Mouse (Mus musculus) kidney, embryonic 16.5 days (tissue): Measurements from ENCODE around the gene Gm884. TPM values are rescaled to one million over a fixed set of nuclear protein-coding genes. Genes with fewer than 3 reads are reported as not detected.
"Not testable (repeated sequence)": the region's sequence is repeated elsewhere in the genome, so short reads cannot be mapped to it uniquely, and the experiment has no call there.

Experiments
- ATAC-seq: fragments of 200-750 bp; cut with Nextera tagmentation; 2 replicates; pipeline ENCODE4 v1.8.0; 2017; ENCODE audit warnings: moderate TSS enrichment; ENCODE audit not compliant: low FRiP score, low TSS enrichment
- H3K27ac ChIP-seq: fragments of 300-500 bp; sonication (generic); 2 replicates; pipeline ENCODE4 v1.5.1; 2014; ENCODE audit warnings: low read length
- H3K27me3 ChIP-seq: fragments of 300-500 bp; sonication (generic); 2 replicates; pipeline ENCODE4 v1.6.1; 2014; ENCODE audit warnings: low read length, control low read depth, mixed read lengths; ENCODE audit not compliant: insufficient read depth
- H3K36me3 ChIP-seq: fragments of 300-500 bp; sonication (generic); 2 replicates; pipeline ENCODE4 v1.6.1; 2014; ENCODE audit warnings: low read length, control low read depth, mixed read lengths; ENCODE audit not compliant: insufficient read depth
- H3K4me1 ChIP-seq: fragments of 300-500 bp; sonication (generic); 2 replicates; pipeline ENCODE4 v1.6.1; 2014; ENCODE audit warnings: low read length, control low read depth, mixed read lengths; ENCODE audit not compliant: insufficient read depth
- H3K4me2 ChIP-seq: fragments of 300-500 bp; sonication (generic); replicated peaks from 2 replicates; pipeline ENCODE4 v1.6.1; 2014; ENCODE audit warnings: low read depth, low read length
- H3K4me3 ChIP-seq: fragments of 300-500 bp; sonication (generic); 2 replicates; pipeline ENCODE4 v1.5.1; 2014; ENCODE audit warnings: mild to moderate bottlenecking, low read length
- H3K9ac ChIP-seq: fragments of 300-500 bp; sonication (generic); replicated peaks from 2 replicates; pipeline ENCODE4 v1.6.1; 2014; ENCODE audit warnings: low read length
- H3K9me3 ChIP-seq: fragments of 300-500 bp; sonication (generic); 2 replicates; pipeline ENCODE4 v1.6.1; 2016; ENCODE audit warnings: low read length, control low read depth
- WGBS: fragments of 180-500 bp; shearing (Covaris S2); extraction: QIAGEN DNeasy Blood & Tissue Kit; methylation state at CpG from one replicate; pipeline ENCODE4 v1.1.7; 2014; 5-methylcytosine and 5-hydroxymethylcytosine counted together
- polyA plus RNA-seq: library from polyadenylated mRNA; unstranded; fragments of >200 nt; fragmentation: Nextera tagmentation; extraction: Ambion mirVana; gene quantifications from 2 replicates; pipeline ENCODE4 v1.2.1, GENCODE M21; 2015

Gm884 gene
- polyA plus RNA-seq, 1 experiment from 2014 or later, result not detected

DNA sequence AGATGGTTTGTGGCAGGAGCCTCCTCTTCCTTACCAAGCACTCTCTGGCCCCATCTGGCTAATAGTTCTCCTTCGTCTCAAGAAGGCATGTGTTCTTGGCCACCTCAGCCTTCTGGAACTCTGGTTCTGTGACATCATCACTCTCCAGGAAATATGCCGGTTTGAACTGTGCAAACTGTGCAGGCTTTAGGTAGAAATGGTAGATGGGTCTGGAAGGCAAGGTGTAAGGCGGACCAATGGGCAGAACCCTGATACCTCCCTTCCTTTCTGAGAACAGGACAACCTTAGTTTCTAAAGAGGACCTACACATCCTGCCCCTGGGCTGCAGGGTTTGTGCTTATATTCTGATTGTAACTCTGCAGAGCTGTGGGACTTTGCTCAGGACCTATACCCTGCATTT lies 17.9 kb upstream of the Gm884 start, which contains the start of gene Lyzl6:
Lyzl6 (minus strand) TSS at position 101 of the 400 bp plus-strand sequence.
- no peak within 1 kb of the TSS for H3K4me2 ChIP-seq
- no peak within 1 kb of the TSS for H3K27ac ChIP-seq
- no peak for ATAC-seq
- no peaks in the 10 kb centered on the region for H3K36me3 ChIP-seq
- 76% methylated on average over 3 of the region's 3 CpGs for WGBS
- H3K27me3 ChIP-seq, result peaks cover 25% of the 10 kb centered on the region
- H3K9ac ChIP-seq, result no peak within 1 kb of the TSS
- no peaks in the 10 kb centered on the region for H3K9me3 ChIP-seq
- H3K4me1 ChIP-seq, result no peaks in the 10 kb centered on the region
- H3K4me3 ChIP-seq, result no peak within 1 kb of the TSS

DNA sequence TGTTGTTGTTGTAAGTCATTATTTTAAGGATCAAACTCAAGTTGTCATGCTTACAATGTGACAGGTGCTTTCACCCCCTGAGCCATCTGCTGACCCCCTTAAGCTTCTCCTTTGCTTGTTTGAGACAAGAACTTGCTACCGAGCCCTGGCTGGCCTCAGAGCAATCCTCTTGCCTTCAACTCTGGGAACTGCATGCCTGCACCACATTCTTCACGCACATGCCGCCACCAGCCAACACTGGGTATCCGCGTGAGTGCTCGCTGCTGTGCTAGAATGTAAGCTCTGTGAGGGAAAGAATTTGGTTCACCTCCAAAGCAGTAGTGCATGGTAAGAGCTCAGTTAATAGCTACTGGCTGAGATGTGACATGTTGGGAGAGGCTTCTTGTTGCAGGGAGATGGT lies 15.3 kb upstream of the Gm884 start:
- Histone ChIP-seq H3K27me3 (peaks cover 24% of the 10 kb centered on the region), H3K9ac (no peak overlapping the region), H3K4me2 (no peak overlapping the region), H3K4me3 (no peak overlapping the region), H3K27ac (no peak overlapping the region), H3K36me3 (no peaks in the 10 kb centered on the region), H3K9me3 (no peaks in the 10 kb centered on the region), H3K4me1 (no peaks in the 10 kb centered on the region)
- no peak for ATAC-seq
- 79% methylated on average over 6 of the region's 6 CpGs for WGBS

DNA sequence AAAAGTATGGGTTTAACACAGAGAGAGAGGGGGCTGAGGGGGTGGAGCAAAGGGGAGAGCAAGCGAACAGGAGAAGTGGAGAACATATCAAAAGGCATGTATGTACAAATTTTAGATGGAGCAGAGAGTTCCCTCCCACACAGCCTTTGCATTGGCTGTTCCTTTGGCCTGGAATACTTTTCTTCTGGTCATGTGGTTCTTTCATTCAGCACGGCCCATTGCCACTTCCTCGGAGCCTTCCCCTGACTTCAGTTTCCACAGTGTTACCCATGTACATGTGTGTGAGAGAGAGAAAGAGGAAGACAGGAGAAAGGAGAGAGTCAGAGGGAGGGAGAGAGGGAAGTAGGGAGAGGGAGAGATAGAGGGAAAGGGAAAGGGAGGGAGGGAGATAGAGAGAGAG lies 14.5 kb upstream of the Gm884 start:
- Histone ChIP-seq H3K4me1 (no peaks in the 10 kb centered on the region), H3K4me3 (no peak overlapping the region), H3K36me3 (no peaks in the 10 kb centered on the region), H3K27ac (no peak overlapping the region), H3K27me3 (peaks cover 18% of the 10 kb centered on the region), H3K9me3 (no peaks in the 10 kb centered on the region), H3K4me2 (no peak overlapping the region), H3K9ac (no peak overlapping the region)
- ATAC-seq, result no peak
- WGBS, result 83% methylated on average over 3 of the region's 3 CpGs

- H3K4me3 ChIP-seq, result no peak overlapping the region
- no peak overlapping the region for H3K27ac ChIP-seq
- no peak for ATAC-seq
- no peak overlapping the region for H3K4me2 ChIP-seq
- H3K27me3 ChIP-seq, result peaks cover 13% of the 10 kb centered on the region
- 85% methylated on average over 7 of the region's 7 CpGs for WGBS
- H3K9ac ChIP-seq, result no peak overlapping the region
- H3K9me3 ChIP-seq, result no peaks in the 10 kb centered on the region
- no peaks in the 10 kb centered on the region for H3K36me3 ChIP-seq
- no peaks in the 10 kb centered on the region for H3K4me1 ChIP-seq
These were observed 13.9 kb upstream of the Gm884 start for GRCm38 (mm10) chr11:103634806-103635205.

- Histone ChIP-seq H3K36me3 (no peaks in the 10 kb centered on the region), H3K9me3 (no peaks in the 10 kb centered on the region), H3K4me3 (no peak overlapping the region), H3K4me2 (no peak overlapping the region), H3K27me3 (no peaks in the 10 kb centered on the region), H3K27ac (no peak overlapping the region), H3K4me1 (no peaks in the 10 kb centered on the region), H3K9ac (no peak overlapping the region)
- WGBS, result 83% methylated on average over 23 of the region's 23 CpGs
- ATAC-seq, result no peak
These were observed 6.5 kb upstream of the Gm884 start for GRCm38 (mm10) chr11:103627453-103627852.

DNA sequence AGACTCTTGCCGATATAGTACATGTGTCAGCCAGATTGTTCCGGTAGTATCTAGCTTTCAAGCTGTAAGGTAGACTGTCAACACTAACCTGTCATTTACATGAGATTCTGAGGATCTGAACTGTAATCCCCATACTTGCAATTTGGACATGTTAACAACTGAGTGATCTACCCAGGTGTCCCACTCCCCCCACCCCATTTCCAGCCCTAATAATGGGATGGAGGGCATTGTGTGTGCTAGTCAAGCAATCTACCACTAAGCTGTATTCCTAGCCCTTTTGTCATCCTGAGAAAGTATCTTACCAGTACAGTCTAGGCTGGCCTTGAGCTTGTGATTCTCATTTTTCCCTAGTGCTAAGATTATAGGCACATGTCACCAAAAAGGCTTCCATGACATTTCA lies 10.2 kb downstream of the Gm884 start:
- Histone ChIP-seq H3K4me3 (no peak overlapping the region), H3K4me1 (no peaks in the 10 kb centered on the region), H3K27ac (no peak overlapping the region), H3K36me3 (no peaks in the 10 kb centered on the region), H3K9ac (no peak overlapping the region), H3K27me3 (no peaks in the 10 kb centered on the region; the same call in 1 of the 2 replicates), H3K9me3 (no peaks in the 10 kb centered on the region), H3K4me2 (no peak overlapping the region)
- no peak for ATAC-seq
- 95% methylated on average over 2 of the region's 2 CpGs for WGBS

DNA sequence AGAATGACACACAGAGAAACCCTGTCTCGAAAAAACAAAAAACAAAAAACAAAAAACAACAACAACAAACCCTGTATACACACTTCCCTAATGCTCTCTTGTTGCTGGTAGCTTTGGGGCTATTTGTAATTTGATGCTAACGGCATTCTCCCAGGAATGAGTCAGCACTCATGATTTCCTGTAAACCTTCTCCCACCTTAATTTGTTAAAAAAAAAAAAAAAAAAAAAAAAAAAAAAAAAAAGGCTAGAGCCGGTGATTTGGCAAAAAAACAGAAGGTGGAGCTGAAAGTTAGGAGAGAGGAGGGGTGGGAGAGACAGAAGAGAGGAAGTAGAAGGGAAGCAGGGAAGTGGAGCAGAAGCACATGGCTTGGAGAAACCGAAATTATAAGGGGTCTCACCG lies 14.3 kb downstream of the Gm884 start:
- no peak overlapping the region for H3K9ac ChIP-seq
- WGBS, result 63% methylated on average over 5 of the region's 5 CpGs
- H3K36me3 ChIP-seq, result no peaks in the 10 kb centered on the region
- no peak overlapping the region for H3K4me3 ChIP-seq
- ATAC-seq, result no peak
- no peaks in the 10 kb centered on the region; the same call in 1 of the 2 replicates for H3K27me3 ChIP-seq
- no peaks in the 10 kb centered on the region for H3K9me3 ChIP-seq
- H3K4me1 ChIP-seq, result no peaks in the 10 kb centered on the region
- H3K4me2 ChIP-seq, result no peak overlapping the region
- H3K27ac ChIP-seq, result no peak overlapping the region

GRCm38 (mm10) chr11:103578339-103578738 lies 42.6 kb downstream of the Gm884 start:
- H3K4me2 ChIP-seq, result no peak overlapping the region
- H3K4me3 ChIP-seq, result no peak overlapping the region
- no peak overlapping the region for H3K27ac ChIP-seq
- 0 out of 2 replicates have a peak, but pooled peaks cover 14% of the 10 kb centered on the region for H3K9me3 ChIP-seq
- no peak overlapping the region for H3K9ac ChIP-seq
- ATAC-seq, result no peak
- WGBS, result 92% methylated on average over 11 of the region's 11 CpGs
- H3K36me3 ChIP-seq, result no peaks in the 10 kb centered on the region
- no peaks in the 10 kb centered on the region for H3K27me3 ChIP-seq
- no peaks in the 10 kb centered on the region for H3K4me1 ChIP-seq

GRCm38 (mm10) chr11:103556021-103556420 lies 64.9 kb downstream of the Gm884 start:
- Histone ChIP-seq H3K4me1 (no peaks in the 10 kb centered on the region), H3K9me3 (no peaks in the 10 kb centered on the region), H3K4me3 (no peak overlapping the region), H3K4me2 (no peak overlapping the region), H3K27ac (no peak overlapping the region), H3K27me3 (no peaks in the 10 kb centered on the region), H3K9ac (no peak overlapping the region), H3K36me3 (no peaks in the 10 kb centered on the region)
- 73% methylated on average over 2 of the region's 2 CpGs for whole genome bisulfite sequencing
- ATAC-seq, result no peak

DNA sequence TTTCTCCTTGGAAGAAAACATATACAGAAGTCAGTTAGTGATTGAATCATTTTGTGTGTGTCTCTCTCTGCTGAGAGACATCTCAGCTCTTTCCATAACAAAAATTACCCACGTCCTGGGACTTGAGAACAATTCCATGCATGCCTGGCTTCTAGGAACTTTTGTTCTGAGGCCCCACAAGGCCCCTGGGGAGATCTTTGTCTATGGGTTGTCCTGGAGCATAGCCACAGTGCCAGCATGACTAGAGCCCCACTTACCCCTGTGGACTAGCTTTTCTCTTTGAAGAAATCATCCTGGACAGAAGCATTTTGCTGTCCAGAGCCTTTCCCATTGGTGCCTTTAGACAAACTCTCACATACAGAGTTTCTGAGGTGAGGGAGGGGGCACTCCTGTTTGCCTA lies 86.0 kb downstream of the Gm884 start:
- not testable (repeated sequence) for H3K9me3 ChIP-seq, H3K36me3 ChIP-seq, H3K27me3 ChIP-seq, H3K4me3 ChIP-seq, H3K4me2 ChIP-seq, H3K27ac ChIP-seq, ATAC-seq, H3K9ac ChIP-seq, H3K4me1 ChIP-seq
- WGBS, result 18% methylated on average over 1 of the region's 1 CpGs
